Mouse (Mus musculus): ENCODE results near the gene Ptpn12.

Gene Ptpn12

GRCm38 (mm10) chr5:21017075-21017474 is 38.6 kb downstream of the Ptpn12 start:
- DNase-seq = no peak

- DNase-seq = no peak
Measured at GRCm38 (mm10) chr5:21010908-21011307, 44.8 kb downstream of the Ptpn12 start.

DNA sequence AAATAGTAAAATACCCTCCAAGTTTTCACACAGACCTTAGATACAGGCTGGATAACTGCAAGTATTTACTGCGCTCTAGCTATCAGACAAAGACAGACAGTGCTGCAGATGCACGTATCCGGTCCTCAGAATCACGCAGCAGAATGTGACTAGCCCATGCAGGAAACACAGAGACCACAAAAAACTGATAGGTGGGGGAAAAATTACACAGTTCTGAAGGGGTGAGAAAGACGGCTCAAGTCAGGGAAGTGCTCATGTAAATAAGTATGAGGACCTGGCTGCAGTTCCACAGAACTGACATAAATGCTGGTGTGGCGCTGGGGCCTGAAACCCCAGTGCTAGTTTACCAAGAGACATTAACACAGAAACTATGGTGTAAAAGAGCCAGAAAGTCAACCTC is 53.0 kb downstream of the Ptpn12 start:
- DNase-seq = peak; percentile 69

- DNase-seq = no peak
Measured at GRCm38 (mm10) chr5:21001622-21002315, 53.9 kb downstream of the Ptpn12 start.

DNA sequence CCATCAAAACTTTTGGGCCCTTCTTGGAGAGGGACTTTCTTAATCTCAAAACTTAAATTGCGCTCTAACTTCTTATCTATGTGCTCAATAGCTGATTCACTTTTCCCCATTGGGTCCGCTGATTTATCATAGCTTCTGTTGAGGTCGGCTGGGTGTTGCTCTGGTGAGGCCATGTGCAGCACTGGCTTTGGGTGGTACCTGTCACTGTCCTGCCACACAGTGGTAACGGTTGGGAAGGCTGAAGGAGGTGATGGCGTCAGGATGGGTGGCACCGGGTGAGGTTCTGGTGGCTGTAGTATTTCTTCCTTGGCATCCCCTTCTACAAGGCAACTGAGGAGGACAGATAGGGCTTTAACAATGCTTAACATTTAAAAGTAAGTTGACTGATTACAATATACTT is 57.3 kb downstream of the Ptpn12 start:
- DNase-seq = no peak

DNA sequence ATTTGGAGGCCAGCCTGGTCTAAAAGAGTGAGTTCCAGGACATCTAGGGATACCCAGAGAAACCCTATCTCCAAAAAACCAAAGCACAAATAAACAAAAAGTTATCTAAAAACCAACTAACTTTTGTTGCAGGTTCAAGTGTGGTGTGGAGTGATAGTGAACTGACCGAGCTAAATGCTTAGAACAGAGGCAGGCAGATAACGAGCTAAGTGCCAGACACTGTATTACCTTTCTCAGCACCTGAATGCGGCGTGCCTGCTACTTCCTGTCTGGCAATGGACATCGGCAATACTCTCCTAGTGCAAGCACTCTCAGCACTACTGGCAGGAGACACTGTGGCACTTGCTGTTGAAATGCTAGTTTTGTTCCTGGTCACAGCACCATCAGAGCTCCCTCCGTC is 58.2 kb downstream of the Ptpn12 start:
- DNase-seq = no peak

- DNase-seq = no peak
Measured at GRCm38 (mm10) chr5:20990062-20990809, 65.5 kb downstream of the Ptpn12 start.

GRCm38 (mm10) chr5:20986271-20986670 is 69.4 kb downstream of the Ptpn12 start:
- no peak for DNase-seq

DNA sequence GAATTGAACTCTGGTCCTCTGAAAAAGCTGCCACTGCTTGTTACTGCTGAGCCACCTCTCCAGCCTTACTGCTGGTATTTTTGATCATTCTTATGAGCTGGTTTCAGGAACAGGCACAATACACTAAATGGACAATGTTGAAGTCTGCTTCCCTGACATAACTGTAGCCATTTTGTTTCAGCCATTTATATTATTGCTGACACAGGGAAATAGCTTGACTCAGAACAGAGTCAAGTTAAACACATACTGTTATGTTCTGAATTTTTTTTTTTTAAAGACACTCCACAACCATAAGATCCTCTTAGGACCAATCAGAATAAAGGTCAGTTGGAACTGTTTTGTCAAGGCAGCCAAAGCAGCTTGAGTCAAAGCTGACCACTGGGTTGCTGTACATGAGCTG is 72.2 kb downstream of the Ptpn12 start:
- no peak for DNase-seq

GRCm38 (mm10) chr5:20974690-20975089 is 81.0 kb downstream of the Ptpn12 start:
- no peak for DNase-seq

- no peak for DNase-seq
Measured at GRCm38 (mm10) chr5:20973999-20974398, 81.7 kb downstream of the Ptpn12 start.

- no peak for DNase-seq
Measured at GRCm38 (mm10) chr5:20973069-20973468, 82.6 kb downstream of the Ptpn12 start.

DNA sequence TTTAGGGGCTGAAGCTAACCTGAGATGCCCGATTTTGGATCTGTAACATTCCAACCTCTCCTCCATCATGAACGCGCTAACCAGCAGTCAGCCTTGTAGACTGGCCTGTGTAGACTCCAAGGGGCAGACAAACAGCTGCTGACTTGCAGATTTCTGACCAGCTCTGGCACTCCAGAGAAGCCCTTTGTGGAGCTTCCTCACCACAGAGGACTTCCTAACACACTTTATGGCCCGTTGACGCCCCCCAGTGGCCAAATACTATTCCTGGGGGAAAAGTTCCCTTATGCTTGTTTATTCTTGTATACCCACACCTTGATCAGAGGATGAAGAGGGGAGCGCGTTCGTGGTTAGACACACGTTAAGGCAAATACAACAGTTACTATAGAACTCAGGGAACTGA is 86.7 kb downstream of the Ptpn12 start:
- DNase-seq = peak; percentile 78

DNA sequence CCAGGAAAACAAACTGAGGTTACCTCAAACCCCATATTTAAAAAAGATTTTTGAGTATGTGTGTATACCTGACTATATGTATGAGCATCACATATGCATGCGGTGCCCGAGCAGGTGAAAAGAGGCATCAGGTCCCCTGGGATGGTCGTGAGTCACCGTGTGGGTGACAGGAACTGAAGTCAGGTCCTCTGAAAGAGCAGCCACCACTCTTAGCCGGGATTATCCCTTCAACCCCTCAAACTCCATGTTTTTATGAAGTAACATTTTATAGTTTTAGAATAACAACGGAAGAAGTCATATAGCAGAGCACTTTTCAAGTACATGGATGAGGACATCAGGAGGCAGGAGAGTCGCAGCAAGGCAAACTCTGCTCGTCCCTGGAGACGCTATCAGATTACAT is 87.2 kb downstream of the Ptpn12 start:
- DNase-seq = no peak

DNA sequence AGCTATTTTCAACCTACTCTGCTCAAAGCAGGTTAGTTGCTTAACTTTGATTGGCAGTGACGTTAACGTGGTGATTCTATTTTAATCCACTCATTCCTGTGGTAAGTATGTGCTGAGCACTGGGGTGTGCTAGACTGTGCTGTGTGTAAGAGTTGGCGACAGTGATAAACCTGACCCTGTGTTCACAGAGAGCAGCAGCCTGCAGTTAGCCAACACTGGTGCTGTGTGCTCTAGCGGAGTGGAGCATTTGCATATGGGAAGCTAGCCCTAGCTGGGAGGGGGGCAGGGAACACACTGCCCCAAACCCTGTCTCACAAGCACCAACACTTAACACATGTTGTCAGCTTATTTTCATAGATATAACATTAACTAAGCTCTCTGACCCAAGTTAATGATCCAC is 87.8 kb downstream of the Ptpn12 start:
- DNase-seq = no peak

GRCm38 (mm10) chr5:20964446-20964845 is 91.3 kb downstream of the Ptpn12 start:
- DNase-seq = no peak

DNA sequence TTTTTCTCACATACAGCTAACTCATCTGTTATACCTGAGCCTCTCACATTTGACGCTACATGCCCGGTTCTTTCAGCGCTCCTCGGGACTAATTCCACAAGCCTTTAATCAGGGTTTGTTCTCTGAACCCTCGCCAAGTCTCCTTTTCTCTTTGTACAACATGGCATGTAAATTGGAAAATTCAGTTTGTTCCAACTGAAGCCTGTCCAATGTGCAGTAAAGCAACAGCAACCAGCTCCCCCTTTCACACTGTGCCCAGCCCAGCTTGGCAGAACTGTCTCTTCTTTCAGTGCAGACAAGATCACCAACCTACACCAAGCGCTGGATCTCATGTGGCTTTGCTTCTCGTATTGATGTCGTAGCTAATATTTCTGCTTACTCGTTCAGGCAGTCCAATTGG is 92.4 kb downstream of the Ptpn12 start:
- no peak for DNase-seq

GRCm38 (mm10) chr5:20960927-20961326 is 94.8 kb downstream of the Ptpn12 start:
- DNase-seq = no peak

DNA sequence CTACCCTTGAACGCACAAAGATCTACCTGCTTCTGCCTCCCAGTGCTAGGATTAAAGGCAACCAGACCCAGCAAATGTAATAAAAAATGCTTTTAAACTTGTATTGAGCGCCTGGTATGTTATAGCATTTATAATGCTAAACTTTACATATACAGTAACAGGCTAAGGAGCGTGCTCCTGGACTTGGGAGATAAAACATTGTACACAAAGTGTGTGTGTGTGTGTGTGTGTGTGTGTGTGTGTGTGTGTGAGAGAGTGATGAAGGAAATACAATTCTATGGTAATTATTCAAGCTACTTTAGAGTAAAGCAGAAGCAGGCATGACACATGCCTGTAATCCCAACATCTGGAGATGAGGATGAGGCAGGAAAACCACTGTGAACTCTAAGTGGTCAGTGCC is 99.4 kb downstream of the Ptpn12 start, which contains the start of gene Rsbn1l:
TSS of gene Rsbn1l (minus strand) at position 101 of the 400 bp plus-strand sequence.
- DNase-seq = no peak

GRCm38 (mm10) chr5:20955114-20955835 is 100.4 kb downstream of the Ptpn12 start:
- peak; percentile 42 for DNase-seq

DNA sequence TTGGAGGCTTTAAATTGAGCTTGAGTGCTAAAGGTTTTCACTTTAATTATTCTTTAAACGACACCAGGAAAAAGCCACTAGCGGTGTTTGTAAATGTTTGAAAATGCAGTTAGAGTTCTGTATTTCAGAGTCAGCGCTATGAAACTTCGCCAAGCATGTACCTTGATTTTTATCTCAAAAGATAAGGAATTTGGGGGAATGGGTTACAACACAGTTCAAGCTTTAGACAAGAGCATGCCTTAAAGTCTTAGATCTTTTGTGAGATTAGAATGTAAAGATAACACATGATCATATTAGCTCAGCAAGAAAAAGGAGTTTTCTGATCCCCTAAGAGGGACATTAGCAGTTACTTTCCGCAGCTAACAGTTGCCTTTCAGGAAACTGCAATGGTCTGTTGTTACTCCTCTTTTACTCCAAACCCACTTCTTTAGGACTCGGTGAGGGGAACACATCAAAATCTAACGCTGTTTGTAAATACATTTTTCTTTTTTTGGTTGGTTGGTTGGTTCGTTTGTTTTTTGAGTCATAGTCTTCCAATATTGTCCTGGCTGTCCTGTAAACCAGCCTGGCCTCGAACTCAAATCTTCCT is 103.3 kb downstream of the Ptpn12 start:
- DNase-seq = no peak

- DNase-seq = peak; percentile 96
Measured at GRCm38 (mm10) chr5:20951666-20952281, 103.9 kb downstream of the Ptpn12 start.

All from thymus, postnatal 14 days (tissue).